Mouse (Mus musculus) liver, adult (tissue): ENCODE data around the gene 1700012A03Rik.

Experiments used
- GATA4 ChIP-seq: IDR thresholded peaks from 2 replicates; pipeline ENCODE4 v1.6.1; 2014; ENCODE audit warnings: mild to moderate bottlenecking, low read length; ENCODE audit not compliant: insufficient replicate concordance

1700012A03Rik gene

GRCm38 (mm10) chr6:32056525-32056924 lies 6.5 kb downstream of the 1700012A03Rik start:
- TF ChIP-seq GATA4 = no peak

GRCm38 (mm10) chr6:32058571-32058970 lies 8.5 kb downstream of the 1700012A03Rik start:
- TF ChIP-seq GATA4 = no peak

- no peak for TF ChIP-seq GATA4
These were observed 10.6 kb downstream of the 1700012A03Rik start for GRCm38 (mm10) chr6:32060641-32061040.

GRCm38 (mm10) chr6:32061266-32061665 lies 11.2 kb downstream of the 1700012A03Rik start:
- no peak for TF ChIP-seq GATA4

GRCm38 (mm10) chr6:32065789-32066510 lies 15.9 kb downstream of the 1700012A03Rik start:
- TF ChIP-seq GATA4 = no peak

GRCm38 (mm10) chr6:32072161-32072560 lies 22.1 kb downstream of the 1700012A03Rik start:
- TF ChIP-seq GATA4 = 0 out of 2 replicates have a peak, but pooled peaks have one; percentile 9

- TF ChIP-seq GATA4 = no peak
These were observed 43.3 kb downstream of the 1700012A03Rik start for GRCm38 (mm10) chr6:32093312-32093711.

GRCm38 (mm10) chr6:32105547-32106275 lies 55.7 kb downstream of the 1700012A03Rik start:
- no peak for TF ChIP-seq GATA4
